Mouse (Mus musculus) hindbrain, postnatal 0 days (tissue): ENCODE results near the gene Aldh2. TPM values are rescaled to one million over a fixed set of nuclear protein-coding genes. Genes with fewer than 3 reads are reported as not detected.

ENCODE experiments used
- ATAC-seq: fragments of 200-750 bp; cut with Nextera tagmentation; 2 replicates; pipeline ENCODE4 v1.8.0; 2017; ENCODE audit warnings: mild to moderate bottlenecking, moderate TSS enrichment, moderate library complexity
- DNase-seq: peaks from one replicate; pipeline ENCODE4 v3.0.0-alpha.2; 2015; ENCODE audit warnings: low spot score
- H3K27ac ChIP-seq: fragments of 300-500 bp; sonication (generic); 2 replicates; pipeline ENCODE4 v1.5.1; 2014; ENCODE audit warnings: mild to moderate bottlenecking
- H3K27me3 ChIP-seq: fragments of 300-500 bp; sonication (generic); 2 replicates; pipeline ENCODE4 v1.6.1; 2014; ENCODE audit warnings: low read length, mixed read lengths; ENCODE audit not compliant: insufficient read depth
- H3K36me3 ChIP-seq: fragments of 300-500 bp; sonication (generic); 2 replicates; pipeline ENCODE4 v1.6.1; 2014; ENCODE audit warnings: low read length, mixed read lengths; ENCODE audit not compliant: insufficient read depth
- H3K4me1 ChIP-seq: fragments of 300-500 bp; sonication (generic); 2 replicates; pipeline ENCODE4 v1.6.1; 2014; ENCODE audit warnings: antibody characterized with exemption, low read length, mixed read lengths; ENCODE audit not compliant: insufficient read depth
- H3K4me2 ChIP-seq: fragments of 300-500 bp; sonication (generic); 2 replicates; pipeline ENCODE4 v1.6.1; 2014; ENCODE audit warnings: low read depth, mild to moderate bottlenecking, low read length, moderate library complexity, mixed read lengths
- H3K4me3 ChIP-seq: fragments of 300-500 bp; sonication (generic); 2 replicates; pipeline ENCODE4 v1.5.1; 2014; ENCODE audit warnings: low read length
- H3K9ac ChIP-seq: fragments of 300-500 bp; sonication (generic); replicated peaks from 2 replicates; pipeline ENCODE4 v1.6.1; 2014; ENCODE audit warnings: mild to moderate bottlenecking, low read length, moderate library complexity, mixed read lengths
- H3K9me3 ChIP-seq: fragments of 300-500 bp; sonication (generic); 2 replicates; pipeline ENCODE4 v1.6.1; 2016; ENCODE audit warnings: low read length, mixed read lengths
- CTCF ChIP-seq: IDR thresholded peaks from 2 replicates; pipeline ENCODE4 v1.5.1; 2016; ENCODE audit warnings: antibody characterized with exemption, control low read depth, low read depth
- WGBS: fragments of 180-500 bp; shearing (Covaris S2); extraction: QIAGEN DNeasy Blood & Tissue Kit; methylation state at CpG from one replicate; pipeline ENCODE4 v1.1.7; 2014; 5-methylcytosine and 5-hydroxymethylcytosine counted together
- polyA plus RNA-seq: library from polyadenylated mRNA; unstranded; fragments of >200 nt; fragmentation: Nextera tagmentation; extraction: Ambion mirVana; gene quantifications from 2 replicates; pipeline ENCODE4 v1.2.1, GENCODE M21; 2015
- total RNA-seq: library from RNA; depleted of rRNA; stranded (reverse); fragments of >200 nt; gene quantifications from 2 replicates; pipeline ENCODE4 v1.2.3, GENCODE M21; 2014

The Aldh2 gene
- total and polyA plus RNA-seq, 2 experiments from 2014 or later = 106 to 150 TPM

DNA sequence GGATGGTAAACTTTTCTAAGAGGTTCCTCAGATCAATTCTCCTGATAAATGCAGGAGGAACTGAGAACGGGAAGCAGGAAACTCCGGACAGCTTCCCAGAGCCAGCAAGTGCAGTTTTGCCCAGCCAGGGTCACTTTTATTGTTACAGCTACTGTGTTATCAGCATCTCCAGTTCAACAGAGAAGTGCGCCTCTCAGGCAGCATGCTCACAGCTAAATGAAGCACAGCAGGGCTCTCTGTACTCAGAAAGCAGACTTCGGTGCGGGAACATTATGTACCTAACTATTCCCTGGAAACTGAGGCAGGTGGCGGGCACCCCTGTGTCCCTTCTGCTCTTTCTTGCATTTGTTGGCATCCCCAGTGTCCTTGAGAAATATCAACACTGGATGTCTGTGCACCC, 2.6 kb upstream of the Aldh2 start:
- H3K4me1 ChIP-seq = peaks cover 6% of the 10 kb centered on the region; the same call in 1 of the 2 replicates
- 73% methylated on average over 6 of the region's 6 CpGs for WGBS
- no peak for DNase-seq
- no peak for TF ChIP-seq CTCF
- H3K4me3 ChIP-seq = no peak overlapping the region
- no peaks in the 10 kb centered on the region for H3K9me3 ChIP-seq
- no peaks in the 10 kb centered on the region for H3K27me3 ChIP-seq
- H3K27ac ChIP-seq = no peak overlapping the region
- H3K36me3 ChIP-seq = no peaks in the 10 kb centered on the region
- H3K9ac ChIP-seq = no peak overlapping the region
- ATAC-seq = no peak
- H3K4me2 ChIP-seq = no peak overlapping the region

DNA sequence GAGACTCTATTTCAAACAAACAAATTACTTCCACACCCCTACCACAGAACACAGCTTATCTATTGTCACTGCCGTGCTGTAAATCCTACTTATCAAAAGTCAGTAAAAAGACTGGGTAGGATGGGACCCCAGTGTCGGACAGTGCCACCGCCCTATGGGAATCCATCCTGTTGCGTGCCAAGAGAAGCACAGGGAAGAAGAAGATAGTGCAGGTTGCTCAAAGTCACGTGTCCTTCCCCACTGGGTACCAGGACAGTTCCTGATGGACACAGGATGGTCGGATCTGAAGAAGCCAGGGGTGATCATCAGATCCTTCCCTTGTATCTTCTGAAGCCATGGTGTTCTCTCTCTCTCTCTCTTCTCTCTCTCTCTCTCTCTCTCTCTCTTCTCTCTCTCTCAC, 2.1 kb upstream of the Aldh2 start:
- Histone ChIP-seq H3K9me3 (no peaks in the 10 kb centered on the region), H3K36me3 (no peaks in the 10 kb centered on the region), H3K4me3 (no peak overlapping the region), H3K27me3 (no peaks in the 10 kb centered on the region), H3K27ac (no peak overlapping the region), H3K9ac (no peak overlapping the region), H3K4me2 (no peak overlapping the region), H3K4me1 (peaks cover 6% of the 10 kb centered on the region; the same call in 1 of the 2 replicates)
- no peak for ATAC-seq
- WGBS = 81% methylated on average over 6 of the region's 6 CpGs
- DNase-seq = no peak
- TF ChIP-seq CTCF = no peak

DNA sequence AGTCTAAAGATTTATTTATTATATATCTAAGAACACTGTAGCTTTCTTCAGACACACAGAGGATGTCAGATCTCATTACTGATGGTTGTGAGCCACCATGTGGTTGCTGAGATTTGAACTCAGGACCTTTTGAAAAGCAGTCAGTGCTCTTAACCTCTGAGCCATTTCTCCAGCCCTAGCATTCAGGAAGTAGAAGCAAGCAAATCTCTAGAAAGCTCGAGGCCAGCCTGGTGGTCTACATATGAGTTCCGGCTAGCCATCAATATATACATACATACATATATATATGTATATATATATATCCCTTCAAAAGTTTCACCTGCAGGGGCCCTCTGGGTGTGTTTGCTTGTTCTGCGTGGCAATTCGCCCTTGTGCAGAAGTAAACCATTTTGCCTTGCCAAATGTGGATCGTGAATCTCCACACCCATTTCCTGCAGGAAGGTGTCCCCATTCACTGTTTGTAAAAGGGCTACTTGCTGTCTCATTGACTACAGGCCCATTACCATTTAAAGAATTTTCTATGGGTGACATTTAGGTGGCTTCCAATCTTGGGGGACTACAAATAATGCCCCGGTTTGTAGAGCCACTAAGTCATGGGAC, 1.2 kb upstream of the Aldh2 start:
- Histone ChIP-seq H3K36me3 (no peaks in the 10 kb centered on the region), H3K27ac (peak overlapping the region; percentile 82; the same call in 1 of the 2 replicates), H3K9ac (no peak overlapping the region), H3K4me1 (peaks cover 6% of the 10 kb centered on the region; the same call in 1 of the 2 replicates), H3K27me3 (no peaks in the 10 kb centered on the region), H3K4me2 (no peak overlapping the region), H3K4me3 (no peak overlapping the region), H3K9me3 (no peaks in the 10 kb centered on the region)
- no peak for ATAC-seq
- TF ChIP-seq CTCF = no peak
- no peak for DNase-seq
- WGBS = 85% methylated on average over 6 of the region's 6 CpGs

GRCm38 (mm10) chr5:121592816-121593407, 712 bp downstream of the Aldh2 start:
- WGBS = 4% methylated on average over 33 of the region's 33 CpGs
- no peak for DNase-seq
- Histone ChIP-seq H3K9ac (peak overlapping the region; percentile 64), H3K4me1 (peaks cover 6% of the 10 kb centered on the region; the same call in 1 of the 2 replicates), H3K4me3 (peak overlapping the region; percentile 56), H3K27ac (peak overlapping the region; percentile 82; the same call in 1 of the 2 replicates), H3K27me3 (no peaks in the 10 kb centered on the region), H3K9me3 (no peaks in the 10 kb centered on the region), H3K4me2 (peak overlapping the region; percentile 94), H3K36me3 (no peaks in the 10 kb centered on the region)
- TF ChIP-seq CTCF = no peak
- peak; percentile 44 for ATAC-seq

- H3K36me3 ChIP-seq = no peaks in the 10 kb centered on the region
- 59% methylated on average over 11 of the region's 11 CpGs for WGBS
- ATAC-seq = no peak
These were observed 1.4 kb downstream of the Aldh2 start for GRCm38 (mm10) chr5:121592064-121592815.

DNA sequence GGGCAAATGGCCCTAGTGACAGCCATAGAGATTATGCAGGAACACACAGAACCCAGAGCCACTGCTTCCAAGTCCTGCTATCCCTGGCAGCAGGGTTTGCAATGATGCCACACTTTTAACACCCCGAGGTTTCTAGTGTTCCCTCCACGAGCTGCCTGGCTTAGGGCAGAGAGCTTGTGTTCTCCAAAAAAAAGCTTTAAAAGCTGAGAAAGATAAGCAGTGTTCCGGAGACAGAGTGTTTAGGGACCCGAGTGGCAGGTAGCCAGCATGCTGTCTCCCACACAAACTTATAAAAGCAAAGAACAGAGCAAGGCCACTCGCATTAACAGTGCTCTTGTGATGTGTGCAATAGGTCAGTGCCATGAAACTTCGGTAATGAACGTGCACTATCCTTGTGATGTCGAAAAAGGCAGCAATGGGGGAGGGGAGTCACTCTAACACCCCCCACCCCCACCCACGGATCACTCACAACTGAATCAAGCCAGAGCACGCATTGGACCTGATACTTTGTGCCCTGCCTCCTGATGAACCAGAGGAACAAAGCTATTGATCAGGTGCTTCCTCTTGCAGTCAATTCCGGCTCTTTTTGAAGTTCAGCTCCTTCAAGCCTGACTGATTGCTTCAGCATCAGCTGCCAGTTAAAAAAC, 2.1 kb downstream of the Aldh2 start:
- no peak for ATAC-seq

More at GRCm38 (mm10) chr5:121592064-121592815, 1.4 kb downstream of the Aldh2 start:
- no peak overlapping the region for H3K9ac ChIP-seq
- H3K27me3 ChIP-seq = no peaks in the 10 kb centered on the region
- H3K4me1 ChIP-seq = peaks cover 6% of the 10 kb centered on the region; the same call in 1 of the 2 replicates
- DNase-seq = no peak
- H3K9me3 ChIP-seq = no peaks in the 10 kb centered on the region
- no peak for TF ChIP-seq CTCF
- no peak overlapping the region; the same call in 1 of the 2 replicates for H3K27ac ChIP-seq
- H3K4me3 ChIP-seq = peak overlapping the region; percentile 56
- H3K4me2 ChIP-seq = peak overlapping the region; percentile 94

More for the DNA sequence above, 2.1 kb downstream of the Aldh2 start:
- 0 out of 2 replicates have a peak overlapping the region, but pooled peaks have one; percentile 26 for H3K27ac ChIP-seq
- no peaks in the 10 kb centered on the region for H3K36me3 ChIP-seq
- peaks cover 6% of the 10 kb centered on the region; the same call in 1 of the 2 replicates for H3K4me1 ChIP-seq
- H3K4me3 ChIP-seq = no peak overlapping the region
- no peak for DNase-seq
- no peak for TF ChIP-seq CTCF
- no peak overlapping the region for H3K9ac ChIP-seq
- peak overlapping the region; percentile 94; the same call in 1 of the 2 replicates for H3K4me2 ChIP-seq
- 60% methylated on average over 11 of the region's 11 CpGs for WGBS
- H3K9me3 ChIP-seq = no peaks in the 10 kb centered on the region
- H3K27me3 ChIP-seq = no peaks in the 10 kb centered on the region
